Mouse (Mus musculus) cortical plate, adult 2 months (tissue): Measurements from ENCODE around the gene Gm28230. TPM values are rescaled to one million over a fixed set of nuclear protein-coding genes. Genes with fewer than 3 reads are reported as not detected.

ENCODE experiments used
- H3K27ac ChIP-seq: fragments of 200-500 bp; 2 replicates; pipeline ENCODE4 v1.5.1; 2012; ENCODE audit warnings: low read length, control low read depth, inconsistent platforms; ENCODE audit not compliant: insufficient read depth
- H3K4me1 ChIP-seq: fragments of 200-500 bp; 2 replicates; pipeline ENCODE4 v1.6.1; 2011; ENCODE audit warnings: low read length; ENCODE audit not compliant: control insufficient read depth, insufficient read depth
- H3K4me3 ChIP-seq: fragments of 200-500 bp; 2 replicates; pipeline ENCODE4 v1.5.1; 2011; ENCODE audit warnings: mild to moderate bottlenecking, low read length, control low read depth; ENCODE audit not compliant: insufficient read depth
- CTCF ChIP-seq: fragments of 200-500 bp; IDR thresholded peaks from 2 replicates; pipeline ENCODE4 v1.5.1; 2011; ENCODE audit warnings: mild to moderate bottlenecking, control low read depth, low read length; ENCODE audit not compliant: insufficient read depth; ENCODE audit errors: extremely low read depth
- POLR2A ChIP-seq: fragments of 200-500 bp; IDR thresholded peaks from 2 replicates; pipeline ENCODE4 v1.6.1; 2011; ENCODE audit warnings: mild to moderate bottlenecking, low read length, control low read depth; ENCODE audit not compliant: insufficient read depth; ENCODE audit errors: extremely low read depth
- polyA plus RNA-seq: library from polyadenylated mRNA; depleted of rRNA; stranded (reverse); fragments of >200 nt; gene quantifications from 2 replicates; pipeline ENCODE4 v1.2.3, GENCODE M21; 2012

Gene Gm28230
- polyA plus RNA-seq, 1 experiment = not detected

- TF ChIP-seq CTCF (no peak), POLR2A (no peak)
- Histone ChIP-seq H3K27ac (no peak overlapping the region), H3K4me3 (no peak overlapping the region), H3K4me1 (no peaks in the 10 kb centered on the region)
These were observed 13.3 kb downstream of the Gm28230 start for GRCm38 (mm10) chr2:74739869-74740268.

- no peaks in the 10 kb centered on the region for H3K4me1 ChIP-seq
- no peak overlapping the region for H3K27ac ChIP-seq
- TF ChIP-seq POLR2A = no peak
- no peak for TF ChIP-seq CTCF
- no peak overlapping the region for H3K4me3 ChIP-seq
These were observed 14.0 kb downstream of the Gm28230 start for GRCm38 (mm10) chr2:74740311-74741091.

- no peak overlapping the region for H3K4me3 ChIP-seq
- H3K4me1 ChIP-seq = no peaks in the 10 kb centered on the region
- no peak for TF ChIP-seq POLR2A
- no peak overlapping the region for H3K27ac ChIP-seq
These were observed 14.9 kb downstream of the Gm28230 start for GRCm38 (mm10) chr2:74741252-74741978.

- no peaks in the 10 kb centered on the region for H3K4me1 ChIP-seq
- H3K4me3 ChIP-seq = no peak overlapping the region
- no peak overlapping the region for H3K27ac ChIP-seq
- TF ChIP-seq CTCF = no peak
- TF ChIP-seq POLR2A = no peak
These were observed 15.4 kb downstream of the Gm28230 start for GRCm38 (mm10) chr2:74741979-74742277.

GRCm38 (mm10) chr2:74745540-74746297, 19.2 kb downstream of the Gm28230 start:
- no peak overlapping the region for H3K27ac ChIP-seq
- H3K4me1 ChIP-seq = no peaks in the 10 kb centered on the region
- no peak overlapping the region for H3K4me3 ChIP-seq
- TF ChIP-seq POLR2A (no peak), CTCF (no peak)

GRCm38 (mm10) chr2:74746298-74746921, 19.9 kb downstream of the Gm28230 start:
- no peaks in the 10 kb centered on the region for H3K4me1 ChIP-seq

GRCm38 (mm10) chr2:74747006-74747405, 20.5 kb downstream of the Gm28230 start:
- H3K4me3 ChIP-seq = no peak overlapping the region
- no peaks in the 10 kb centered on the region for H3K4me1 ChIP-seq
- TF ChIP-seq CTCF (no peak), POLR2A (no peak)
- H3K27ac ChIP-seq = no peak overlapping the region

More at GRCm38 (mm10) chr2:74746298-74746921, 19.9 kb downstream of the Gm28230 start:
- TF ChIP-seq CTCF = no peak
- TF ChIP-seq POLR2A = no peak
- H3K27ac ChIP-seq = no peak overlapping the region
- H3K4me3 ChIP-seq = no peak overlapping the region

- no peaks in the 10 kb centered on the region for H3K4me1 ChIP-seq
- no peak overlapping the region for H3K4me3 ChIP-seq
- H3K27ac ChIP-seq = no peak overlapping the region
- no peak for TF ChIP-seq CTCF
- no peak for TF ChIP-seq POLR2A
These were observed 21.2 kb downstream of the Gm28230 start for GRCm38 (mm10) chr2:74747661-74748141.

- Histone ChIP-seq H3K4me3 (no peak overlapping the region), H3K4me1 (no peaks in the 10 kb centered on the region), H3K27ac (no peak overlapping the region)
- TF ChIP-seq CTCF = no peak
- TF ChIP-seq POLR2A = no peak
These were observed 22.0 kb downstream of the Gm28230 start for GRCm38 (mm10) chr2:74748436-74748995.
